Mouse (Mus musculus) lung, postnatal 14 days (tissue): ENCODE data around the gene Stfa2.
"Not testable (repeated sequence)": the region's sequence is repeated elsewhere in the genome, so short reads cannot be mapped to it uniquely, and the experiment has no call there.

Source experiments
- DNase-seq: peaks from one replicate; pipeline ENCODE4 v3.0.0; 2021

The Stfa2 gene

DNA sequence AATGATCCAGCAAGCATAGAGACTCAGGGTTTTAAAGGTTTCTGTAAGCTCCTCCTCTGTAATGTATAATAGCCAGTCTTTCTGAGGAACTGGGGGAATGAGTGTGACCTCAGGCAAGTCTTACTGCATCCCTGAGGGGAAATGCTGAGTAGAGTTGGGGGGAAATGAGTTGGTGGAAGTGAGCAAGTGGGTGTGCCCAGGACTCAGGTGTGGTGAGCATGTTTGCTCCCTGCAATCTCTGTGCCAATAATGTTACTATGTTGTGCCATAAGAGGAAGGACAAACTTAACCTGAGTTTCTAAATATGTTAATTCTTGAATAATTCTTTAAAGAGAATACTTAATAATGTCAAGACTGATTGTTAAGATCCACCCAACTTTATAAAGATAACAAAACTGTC is at the start of gene Stfa2:
Stfa2 (minus strand) TSS at position 101 of the 400 bp plus-strand sequence.
- DNase-seq: no peak

DNA sequence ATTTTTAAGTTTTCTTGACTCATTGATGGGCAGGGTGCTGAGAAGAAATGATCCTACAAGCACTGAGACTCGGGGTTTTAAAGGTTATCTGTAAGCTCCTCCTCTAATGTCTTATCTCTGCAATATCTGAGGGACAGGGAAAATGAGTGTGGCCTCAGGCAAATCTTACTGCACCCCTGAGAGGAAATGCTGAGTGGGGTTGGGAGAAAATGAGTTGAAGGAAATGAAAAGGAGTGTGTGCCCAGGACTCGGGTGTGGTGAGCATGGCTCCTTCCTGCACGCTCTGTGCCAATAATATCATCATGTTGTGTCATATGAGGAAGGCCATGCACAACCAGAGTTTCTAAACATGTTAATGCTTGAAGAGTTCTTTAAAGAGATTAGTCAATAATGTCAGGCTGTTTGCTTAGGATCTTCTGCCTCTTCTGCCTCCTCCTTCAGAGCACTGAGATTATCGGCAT is 47.1 kb upstream of the Stfa2 start, which contains the start of gene Stfa3:
Stfa3 (minus strand) TSS at position 51 of the 461 bp plus-strand sequence.
- no peak for DNase-seq

DNA sequence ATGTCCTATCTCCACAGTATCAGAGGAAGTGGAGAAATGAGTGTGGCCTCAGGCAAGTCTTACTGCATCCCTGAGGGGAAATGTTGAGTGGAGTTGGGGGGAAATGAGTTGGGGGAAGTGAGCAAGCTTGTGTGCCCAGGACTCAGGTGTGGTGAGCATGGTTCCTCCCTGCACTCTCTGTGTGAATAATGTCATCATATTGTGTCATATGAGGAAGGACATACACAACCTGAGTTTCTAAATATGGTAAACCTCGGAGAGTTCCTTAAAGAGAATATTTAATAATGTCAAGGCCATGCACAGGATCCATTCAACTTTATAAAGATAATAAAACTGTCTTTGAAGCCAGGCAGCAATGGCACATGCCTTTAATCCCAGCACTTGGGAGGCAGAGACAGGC is 12.7 kb upstream of the Stfa2 start:
- DNase-seq: not testable (repeated sequence)

- DNase-seq: no peak
Measured at GRCm38 (mm10) chr16:36389060-36389459, 19.2 kb downstream of the Stfa2 start.

GRCm38 (mm10) chr16:36367648-36368047 is 40.6 kb downstream of the Stfa2 start, which contains the start of gene BC100530:
Gene BC100530, minus strand, starts transcription at chr16:36367748.
- not testable (repeated sequence) for DNase-seq
